Mouse (Mus musculus): ENCODE data around the gene Sstr3. TPM values are rescaled to one million over a fixed set of nuclear protein-coding genes. Genes with fewer than 3 reads are reported as not detected.
A peak's percentile ranks its signal among the peaks of the same experiment; 100 is the strongest.

The Sstr3 gene
- polyA plus RNA-seq, 1 experiment from 2014 or later, result 0.56 TPM

- peaks cover 12% of the 10 kb centered on the region; the same call in 1 of the 2 replicates for H3K9me3 ChIP-seq
- no peak overlapping the region for H3K4me3 ChIP-seq
- no peaks in the 10 kb centered on the region for H3K36me3 ChIP-seq (replicated peaks)
- no peak overlapping the region; the same call in 1 of the 2 replicates for H3K4me2 ChIP-seq
- WGBS, result 64% methylated on average over 25 of the region's 25 CpGs
- no peaks in the 10 kb centered on the region for H3K4me1 ChIP-seq
- no peak for ATAC-seq (replicated peaks)
- no peaks in the 10 kb centered on the region for H3K27me3 ChIP-seq (replicated peaks)
- H3K9ac ChIP-seq, result no peak overlapping the region
- no peak overlapping the region for H3K27ac ChIP-seq
Observed at GRCm38 (mm10) chr15:78554545-78555313, 10.2 kb upstream of the Sstr3 start.

- Histone ChIP-seq H3K27me3 (replicated peaks) (no peaks in the 10 kb centered on the region), H3K4me3 (no peak overlapping the region), H3K27ac (no peak overlapping the region), H3K9me3 (peaks cover 12% of the 10 kb centered on the region; the same call in 1 of the 2 replicates), H3K9ac (no peak overlapping the region), H3K4me2 (no peak overlapping the region), H3K4me1 (peaks cover 14% of the 10 kb centered on the region), H3K36me3 (replicated peaks) (no peaks in the 10 kb centered on the region)
- ATAC-seq (replicated peaks), result no peak
- WGBS, result 84% methylated on average over 4 of the region's 4 CpGs
Observed at GRCm38 (mm10) chr15:78549189-78549734, 4.8 kb upstream of the Sstr3 start.

GRCm38 (mm10) chr15:78548711-78549110, 4.2 kb upstream of the Sstr3 start:
- no peak overlapping the region for H3K4me2 ChIP-seq
- 72% methylated on average over 8 of the region's 8 CpGs for WGBS
- 0 out of 2 replicates have a peak, but pooled peaks cover 1% of the 10 kb centered on the region for H3K27me3 ChIP-seq (replicated peaks)
- no peak overlapping the region for H3K9ac ChIP-seq
- no peak for ATAC-seq (replicated peaks)
- peaks cover 12% of the 10 kb centered on the region; the same call in 1 of the 2 replicates for H3K9me3 ChIP-seq
- peak overlapping the region; percentile 20; the same call in 1 of the 2 replicates for H3K27ac ChIP-seq
- peaks cover 14% of the 10 kb centered on the region for H3K4me1 ChIP-seq
- H3K36me3 ChIP-seq (replicated peaks), result no peaks in the 10 kb centered on the region
- H3K4me3 ChIP-seq, result no peak overlapping the region

- 32% methylated on average over 3 of the region's 3 CpGs for WGBS
- ATAC-seq (replicated peaks), result no peak
- H3K4me3 ChIP-seq, result no peak overlapping the region
- H3K27me3 ChIP-seq (replicated peaks), result peaks cover 5% of the 10 kb centered on the region; the same call in 1 of the 2 replicates
- peaks cover 14% of the 10 kb centered on the region for H3K4me1 ChIP-seq
- no peaks in the 10 kb centered on the region for H3K36me3 ChIP-seq (replicated peaks)
- H3K4me2 ChIP-seq, result no peak overlapping the region
- H3K9me3 ChIP-seq, result peaks cover 12% of the 10 kb centered on the region; the same call in 1 of the 2 replicates
- no peak overlapping the region for H3K9ac ChIP-seq
- H3K27ac ChIP-seq, result peak overlapping the region; percentile 20; the same call in 1 of the 2 replicates
Observed at GRCm38 (mm10) chr15:78548336-78548665, 3.8 kb upstream of the Sstr3 start.

GRCm38 (mm10) chr15:78547415-78548335, 3.2 kb upstream of the Sstr3 start:
- H3K9ac ChIP-seq, result no peak overlapping the region

GRCm38 (mm10) chr15:78546060-78546459, 1.6 kb upstream of the Sstr3 start:
- no peak overlapping the region for H3K4me3 ChIP-seq
- WGBS, result 72% methylated on average over 4 of the region's 4 CpGs
- H3K36me3 ChIP-seq (replicated peaks), result no peaks in the 10 kb centered on the region
- no peak overlapping the region for H3K27ac ChIP-seq
- H3K9ac ChIP-seq, result no peak overlapping the region
- peaks cover 14% of the 10 kb centered on the region for H3K4me1 ChIP-seq
- H3K4me2 ChIP-seq, result no peak overlapping the region
- no peak for ATAC-seq (replicated peaks)
- peaks cover 5% of the 10 kb centered on the region; the same call in 1 of the 2 replicates for H3K27me3 ChIP-seq (replicated peaks)
- H3K9me3 ChIP-seq, result 0 out of 2 replicates have a peak, but pooled peaks cover 3% of the 10 kb centered on the region

More at GRCm38 (mm10) chr15:78547415-78548335, 3.2 kb upstream of the Sstr3 start:
- no peak for ATAC-seq (replicated peaks)
- Histone ChIP-seq H3K9me3 (peaks cover 8% of the 10 kb centered on the region; the same call in 1 of the 2 replicates), H3K27ac (no peak overlapping the region), H3K4me2 (no peak overlapping the region), H3K36me3 (replicated peaks) (no peaks in the 10 kb centered on the region), H3K4me1 (peaks cover 14% of the 10 kb centered on the region), H3K4me3 (no peak overlapping the region), H3K27me3 (replicated peaks) (peaks cover 5% of the 10 kb centered on the region; the same call in 1 of the 2 replicates)
- WGBS, result 49% methylated on average over 5 of the region's 5 CpGs

GRCm38 (mm10) chr15:78544041-78544440, 444 bp downstream of the Sstr3 start:
- H3K4me2 ChIP-seq, result no peak overlapping the region
- WGBS, result 83% methylated on average over 15 of the region's 15 CpGs
- peaks cover 5% of the 10 kb centered on the region for H3K27me3 ChIP-seq (replicated peaks)
- H3K4me1 ChIP-seq, result peaks cover 14% of the 10 kb centered on the region
- no peak overlapping the region for H3K4me3 ChIP-seq
- no peak overlapping the region for H3K27ac ChIP-seq
- no peak for ATAC-seq (replicated peaks)
- H3K36me3 ChIP-seq (replicated peaks), result no peaks in the 10 kb centered on the region
- H3K9ac ChIP-seq, result no peak overlapping the region
- H3K9me3 ChIP-seq, result no peaks in the 10 kb centered on the region

GRCm38 (mm10) chr15:78542767-78543303, 1.6 kb downstream of the Sstr3 start:
- H3K27ac ChIP-seq, result no peak overlapping the region
- WGBS, result 67% methylated on average over 7 of the region's 7 CpGs
- no peak for ATAC-seq (replicated peaks)
- no peak overlapping the region for H3K9ac ChIP-seq
- H3K36me3 ChIP-seq (replicated peaks), result no peaks in the 10 kb centered on the region
- H3K4me3 ChIP-seq, result no peak overlapping the region
- H3K27me3 ChIP-seq (replicated peaks), result peaks cover 5% of the 10 kb centered on the region
- H3K9me3 ChIP-seq, result no peaks in the 10 kb centered on the region
- H3K4me2 ChIP-seq, result no peak overlapping the region
- H3K4me1 ChIP-seq, result peaks cover 10% of the 10 kb centered on the region

GRCm38 (mm10) chr15:78542098-78542766, 2.3 kb downstream of the Sstr3 start:
- no peak overlapping the region for H3K9ac ChIP-seq
- no peaks in the 10 kb centered on the region for H3K9me3 ChIP-seq
- no peak overlapping the region for H3K27ac ChIP-seq
- H3K27me3 ChIP-seq (replicated peaks), result peaks cover 5% of the 10 kb centered on the region
- H3K4me2 ChIP-seq, result no peak overlapping the region
- 71% methylated on average over 3 of the region's 3 CpGs for WGBS
- no peak overlapping the region for H3K4me3 ChIP-seq
- H3K4me1 ChIP-seq, result peaks cover 10% of the 10 kb centered on the region
- no peak for ATAC-seq (replicated peaks)
- H3K36me3 ChIP-seq (replicated peaks), result no peaks in the 10 kb centered on the region

- H3K4me2 ChIP-seq, result no peak overlapping the region
- H3K27ac ChIP-seq, result no peak overlapping the region
- WGBS, result 78% methylated on average over 3 of the region's 3 CpGs
- peaks cover 5% of the 10 kb centered on the region for H3K27me3 ChIP-seq (replicated peaks)
- no peaks in the 10 kb centered on the region for H3K9me3 ChIP-seq
- H3K9ac ChIP-seq, result no peak overlapping the region
- no peak for ATAC-seq (replicated peaks)
- H3K4me3 ChIP-seq, result no peak overlapping the region
- peaks cover 10% of the 10 kb centered on the region for H3K4me1 ChIP-seq
- no peaks in the 10 kb centered on the region for H3K36me3 ChIP-seq (replicated peaks)
Observed at GRCm38 (mm10) chr15:78541606-78542005, 2.9 kb downstream of the Sstr3 start.

- WGBS, result 77% methylated on average over 3 of the region's 3 CpGs
- Histone ChIP-seq H3K4me1 (peaks cover 13% of the 10 kb centered on the region), H3K9me3 (no peaks in the 10 kb centered on the region), H3K27me3 (replicated peaks) (peaks cover 5% of the 10 kb centered on the region), H3K27ac (no peak overlapping the region), H3K36me3 (replicated peaks) (no peaks in the 10 kb centered on the region), H3K4me2 (no peak overlapping the region), H3K4me3 (no peak overlapping the region), H3K9ac (no peak overlapping the region)
- no peak for ATAC-seq (replicated peaks)
Observed at GRCm38 (mm10) chr15:78541036-78541435, 3.4 kb downstream of the Sstr3 start.

Data from midbrain, embryonic 15.5 days (tissue).